In genomic region chr3:94506664-94507063, GRCm38 (mm10) we compare ENCODE assay signal across 17 mouse cellular contexts. TPM values are rescaled to one million over a fixed set of nuclear protein-coding genes. Genes with fewer than 3 reads are reported as not detected.
DNase-seq lines count a peak whose midpoint lies in the region; ATAC-seq and TF ChIP-seq lines count a peak whose summit lies in the region.
"Had no signal": no experiment of that assay in that cellular context is flagged by ENCODE, and none has a peak within 500 bp of the region (broad histone marks: within the 10 kb centered on the region; RNA-seq: fewer than 3 reads in every experiment).

No protein-coding gene starts in this region.

- WGBS in lung, embryonic 14.5 days, result 94% methylated on average over 1 of the region's 1 CpGs
- 91% methylated on average over 1 of the region's 1 CpGs for WGBS in midbrain, embryonic 11.5 days

- TF ChIP-seq CTCF in lung, embryonic 14.5 days (IDR thresholded peaks at IDR 0.05; ENCODE audit: low read depth), result peak; percentile 35
- peak; percentile 53 to 54 (median 54) for TF ChIP-seq CTCF in MEL (IDR thresholded peaks at IDR 0.05 in 2 of 3, conservative IDR thresholded peaks at IDR 0.05 in 1 of 3; ENCODE audit: control insufficient read depth in 1 of 3, insufficient read depth in 1 of 3, low read depth in 2 of 3, low read length in 3 of 3, poor library complexity in 1 of 3, severe bottlenecking in 1 of 3)

- H3K4me3 ChIP-seq in lung, embryonic 14.5 days (ENCODE audit: low read depth, low read length), result no peak overlapping the region
- H3K4me3 ChIP-seq in MEL (ENCODE audit: control insufficient read depth in 1 of 2, insufficient read depth in 1 of 2, low read depth in 2 of 2, low read length in 2 of 2), result no peak overlapping the region
- no peak overlapping the region for H3K4me3 ChIP-seq in midbrain, embryonic 11.5 days (ENCODE audit: low read depth, low read length)
- H3K4me3 ChIP-seq: embryonic facial prominence, embryonic 13.5 days; heart, embryonic 12.5 days; hindbrain, embryonic 15.5 days; limb, embryonic 15.5 days; neural tube, embryonic 13.5 days had no signal

- no peak overlapping the region for H3K4me2 ChIP-seq in lung, embryonic 14.5 days
- no peak overlapping the region for H3K4me2 ChIP-seq in midbrain, embryonic 11.5 days
- H3K4me2 ChIP-seq: embryonic facial prominence, embryonic 13.5 days; heart, embryonic 12.5 days; hindbrain, embryonic 15.5 days; limb, embryonic 15.5 days; neural tube, embryonic 13.5 days had no signal

- H3K27ac ChIP-seq in lung, embryonic 14.5 days (ENCODE audit: low read depth), result no peak overlapping the region
- H3K27ac ChIP-seq in MEL (ENCODE audit: control insufficient read depth, low read depth, low read length), result no peak overlapping the region
- no peak overlapping the region for H3K27ac ChIP-seq in midbrain, embryonic 11.5 days (ENCODE audit: low read depth, low read length)
- H3K27ac ChIP-seq: embryonic facial prominence, embryonic 13.5 days; hindbrain, embryonic 15.5 days; limb, embryonic 15.5 days; neural tube, embryonic 13.5 days had no signal

- TF ChIP-seq RAD21 in MEL (IDR thresholded peaks at IDR 0.05; ENCODE audit: low read depth, low read length), result peak; percentile 32

- H3K27me3 ChIP-seq in lung, embryonic 14.5 days (ENCODE audit: insufficient read depth, low read length), result no peaks in the 10 kb centered on the region
- no peaks in the 10 kb centered on the region for H3K27me3 ChIP-seq in MEL (ENCODE audit: control insufficient read depth in 1 of 2, insufficient read depth in 2 of 2, low read length in 2 of 2)
- H3K27me3 ChIP-seq in midbrain, embryonic 11.5 days (ENCODE audit: control insufficient read depth, insufficient read depth, low read length), result no peaks in the 10 kb centered on the region
- H3K27me3 ChIP-seq: embryonic facial prominence, embryonic 13.5 days; heart, embryonic 12.5 days; hindbrain, embryonic 15.5 days; limb, embryonic 15.5 days; neural tube, embryonic 13.5 days had no signal

- TF ChIP-seq POLR2A in MEL (IDR thresholded peaks at IDR 0.05; ENCODE audit: control insufficient read depth in 1 of 2, insufficient read depth in 1 of 2, low read depth in 1 of 2, low read length in 2 of 2, poor library complexity in 1 of 2), result no peak

- no peaks in the 10 kb centered on the region for H3K79me2 ChIP-seq in MEL (ENCODE audit: control insufficient read depth, insufficient read depth, low read length, poor library complexity)

- no peak for ATAC-seq in lung, embryonic 14.5 days (ENCODE audit: insufficient read depth)
- ATAC-seq in midbrain, embryonic 11.5 days (ENCODE audit: low FRiP score), result no peak
- ATAC-seq: forebrain, embryonic 16.5 days had no signal

- DNase-seq in embryo, embryonic 11 days, result peak; percentile 15
- no peak for DNase-seq in embryo, embryonic 10 days (ENCODE audit: low spot score)
- peak; percentile 49 for DNase-seq in lung, embryonic 14.5 days
- no peak for DNase-seq in lung, adult 18-20 months
- DNase-seq in MEL (ENCODE audit: low read depth, low spot score), result peak; percentile 71
- peak; percentile 30 for DNase-seq in naive thymus-derived CD4-positive, alpha-beta T cell, adult 2 months (ENCODE audit: low read depth)
- no peak for DNase-seq in adrenal gland, postnatal 14 days
- no peak for DNase-seq in midbrain, embryonic 11.5 days (ENCODE audit: low spot score, missing footprints)
- DNase-seq: adrenal gland, adult 8-10 months; cerebellum, adult 11-12 months; right cerebral cortex, postnatal 25 days had no signal

- H3K9ac ChIP-seq in lung, embryonic 14.5 days, result no peak overlapping the region
- no peak overlapping the region for H3K9ac ChIP-seq in MEL (ENCODE audit: control insufficient read depth, low read depth, low read length, poor library complexity, severe bottlenecking)
- no peak overlapping the region for H3K9ac ChIP-seq in midbrain, embryonic 11.5 days (ENCODE audit: low read length)
- H3K9ac ChIP-seq: embryonic facial prominence, embryonic 13.5 days; heart, embryonic 12.5 days; hindbrain, embryonic 15.5 days; limb, embryonic 15.5 days; neural tube, embryonic 13.5 days had no signal

- TF ChIP-seq EP300 in MEL (IDR thresholded peaks at IDR 0.05; ENCODE audit: low read depth in 1 of 2, low read length in 2 of 2), result no peak

- H3K36me3 ChIP-seq in lung, embryonic 14.5 days (ENCODE audit: insufficient read depth), result peaks cover 45% of the 10 kb centered on the region
- H3K36me3 ChIP-seq in MEL (ENCODE audit: control insufficient read depth in 1 of 2, insufficient read depth in 2 of 2, low read length in 2 of 2), result peaks cover 4 to 26% of the 10 kb centered on the region in 2 experiments
- peaks cover 7% of the 10 kb centered on the region; the same call in 1 of the 2 replicates for H3K36me3 ChIP-seq in midbrain, embryonic 11.5 days (ENCODE audit: control insufficient read depth, insufficient read depth, low read length)

- no peaks in the 10 kb centered on the region for H3K4me1 ChIP-seq in lung, embryonic 14.5 days (ENCODE audit: insufficient read depth)
- H3K4me1 ChIP-seq in MEL (ENCODE audit: control insufficient read depth in 1 of 2, insufficient read depth in 2 of 2, low read length in 2 of 2), result peaks cover 0 to 3% of the 10 kb centered on the region in 2 experiments; a peak in 1 of 4 replicates
- H3K4me1 ChIP-seq in midbrain, embryonic 11.5 days (ENCODE audit: control insufficient read depth, insufficient read depth, low read length), result no peaks in the 10 kb centered on the region
- H3K4me1 ChIP-seq: embryonic facial prominence, embryonic 13.5 days; heart, embryonic 12.5 days; hindbrain, embryonic 15.5 days; limb, embryonic 15.5 days; neural tube, embryonic 13.5 days had no signal

- no peaks in the 10 kb centered on the region for H3K9me3 ChIP-seq in lung, embryonic 14.5 days (ENCODE audit: low read depth, low read length)
- no peaks in the 10 kb centered on the region for H3K9me3 ChIP-seq in MEL (replicated peaks; ENCODE audit: insufficient read depth, low read length)
- H3K9me3 ChIP-seq in midbrain, embryonic 11.5 days (ENCODE audit: control insufficient read depth, low read length), result no peaks in the 10 kb centered on the region
- H3K9me3 ChIP-seq: embryonic facial prominence, embryonic 13.5 days; heart, embryonic 12.5 days; hindbrain, embryonic 15.5 days; limb, embryonic 15.5 days; neural tube, embryonic 13.5 days had no signal

TF ChIP-seq in MEL, 35 proteins besides CTCF, POLR2A, EP300 and RAD21:
- TF ChIP-seq USF1 (IDR thresholded peaks at IDR 0.05; ENCODE audit: low read depth, low read length), result no peak
- no peak for TF ChIP-seq MYB (IDR thresholded peaks at IDR 0.05; ENCODE audit: low read depth, low read length)
- TF ChIP-seq GABPA (IDR thresholded peaks at IDR 0.05; ENCODE audit: low read depth, low read length), result no peak
- TF ChIP-seq KAT2A (conservative IDR thresholded peaks at IDR 0.05; ENCODE audit: low read depth, low read length), result no peak
- TF ChIP-seq ZMIZ1 (IDR thresholded peaks at IDR 0.05; ENCODE audit: low read depth, low read length), result no peak
- no peak for TF ChIP-seq BHLHE40 (IDR thresholded peaks at IDR 0.05; ENCODE audit: borderline replicate concordance, low read depth, low read length)
- peak; percentile 66 for TF ChIP-seq SMC3 (IDR thresholded peaks at IDR 0.05; ENCODE audit: low read depth, low read length)
- TF ChIP-seq CHD1 (IDR thresholded peaks at IDR 0.05; ENCODE audit: low read depth, low read length), result no peak
- TF ChIP-seq GATA1 (IDR thresholded peaks at IDR 0.05; ENCODE audit: low read depth, low read length), result no peak
- TF ChIP-seq MXI1 (IDR thresholded peaks at IDR 0.05; ENCODE audit: low read depth, low read length), result no peak
- TF ChIP-seq TBP (IDR thresholded peaks at IDR 0.05; ENCODE audit: low read depth, low read length), result no peak
- TF ChIP-seq MAFK (IDR thresholded peaks at IDR 0.05; ENCODE audit: borderline replicate concordance, low read depth, low read length), result no peak
- peak; percentile 52 for TF ChIP-seq ZC3H11A (IDR thresholded peaks at IDR 0.05; ENCODE audit: low read depth, low read length)
- TF ChIP-seq HCFC1 (IDR thresholded peaks at IDR 0.05; ENCODE audit: low read depth, low read length), result no peak

RNA-seq across cellular contexts. Expression of gene Riiad1, which starts 26.5 kb away (rescaled TPM):
- polyA plus RNA-seq in lung, embryonic 14.5 days (2014; fragmentation: Nextera tagmentation; extraction: Ambion mirVana), result 2.0 and 2.5 TPM in 2 replicates
- not detected in 2 replicates for total RNA-seq in MEL (2012; rRNA removed)
- polyA plus RNA-seq in MEL (2012; ENCODE audit: insufficient read depth in 1 of 2, insufficient read length in 2 of 2, low read depth in 1 of 2, low replicate concordance in 2 of 2, missing spikeins in 1 of 2), result under 1 TPM in 1 of 2 experiments, not detected in 1; 0.64 TPM
- 4.0 and 4.4 TPM in 2 replicates for total RNA-seq in adrenal gland, postnatal 14 days (2021)
- polyA plus RNA-seq in midbrain, embryonic 11.5 days (2014; fragmentation: Nextera tagmentation; extraction: Ambion mirVana), result 15.3 TPM in 2 replicates

RNA-seq across cellular contexts. Expression of gene Celf3, which starts 28.6 kb away (rescaled TPM):
- polyA plus RNA-seq in lung, embryonic 14.5 days (2014; fragmentation: Nextera tagmentation; extraction: Ambion mirVana), result 0.99 and 2.0 TPM in 2 replicates
- total RNA-seq in MEL (2012; rRNA removed), result 0.07 and 0.23 TPM in 2 replicates
- polyA plus RNA-seq in MEL (2012; ENCODE audit: insufficient read depth in 1 of 2, insufficient read length in 2 of 2, low read depth in 1 of 2, low replicate concordance in 2 of 2, missing spikeins in 1 of 2), result under 1 TPM in 1 of 2 experiments, not detected in 1; 0.31 TPM
- 21.8 and 28.1 TPM in 2 replicates for total RNA-seq in adrenal gland, postnatal 14 days (2021)
- 150 and 154 TPM in 2 replicates for polyA plus RNA-seq in midbrain, embryonic 11.5 days (2014; fragmentation: Nextera tagmentation; extraction: Ambion mirVana)

Comparison
In these comparisons a context has a peak if more than half of its experiments do, and no peak if none do; other contexts are left out.
1. DNase-seq: peak in embryo, embryonic 11 days (single experiment), lung, embryonic 14.5 days (single experiment), MEL (single experiment) and naive thymus-derived CD4-positive, alpha-beta T cell, adult 2 months (single experiment); none in embryo, embryonic 10 days (single experiment), lung, adult 18-20 months (0 of 2), adrenal gland, postnatal 14 days (single experiment) and midbrain, embryonic 11.5 days (single experiment).
2. RNA of gene Celf3, which starts 28.6 kb away (polyA plus RNA-seq): 150 to 154 TPM in midbrain, embryonic 11.5 days; 0.99 to 2.0 TPM in lung, embryonic 14.5 days and 0.31 TPM in MEL; every median in the first group is over 10 times any median in the second.